Mouse (Mus musculus) Muller cell, postnatal 12 days (primary cell): ENCODE data around the gene Cdhr5.
"Not testable (repeated sequence)": the region's sequence is repeated elsewhere in the genome, so short reads cannot be mapped to it uniquely, and the experiment has no call there.

Source experiments
- DNase-seq: peaks from one replicate; pipeline ENCODE4 v3.0.0-alpha.2; 2015; ENCODE audit errors: inconsistent ontology term

Cdhr5 gene

GRCm38 (mm10) chr7:141277701-141278678 is 1.4 kb upstream of the Cdhr5 start:
- no peak for DNase-seq

DNA sequence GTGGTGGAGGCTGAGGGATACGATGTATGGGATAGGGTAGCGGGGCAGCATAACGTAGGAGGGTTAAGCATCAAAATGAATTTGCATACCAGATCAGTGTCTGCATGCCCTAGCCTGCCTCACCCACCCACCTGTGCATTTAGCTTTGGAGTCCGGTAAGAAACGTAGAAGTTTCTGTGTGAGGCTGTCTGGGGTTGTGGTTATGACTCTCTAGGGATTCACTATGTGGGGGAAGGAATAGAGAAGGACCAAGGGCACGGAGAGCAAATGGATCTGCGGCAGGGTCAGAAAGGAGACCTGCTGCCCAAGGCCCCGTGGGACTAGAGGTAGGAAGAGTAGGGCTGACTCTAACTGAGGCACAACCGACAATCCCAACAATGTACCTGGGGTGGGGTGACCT is 1.2 kb downstream of the Cdhr5 start:
- no peak for DNase-seq

DNA sequence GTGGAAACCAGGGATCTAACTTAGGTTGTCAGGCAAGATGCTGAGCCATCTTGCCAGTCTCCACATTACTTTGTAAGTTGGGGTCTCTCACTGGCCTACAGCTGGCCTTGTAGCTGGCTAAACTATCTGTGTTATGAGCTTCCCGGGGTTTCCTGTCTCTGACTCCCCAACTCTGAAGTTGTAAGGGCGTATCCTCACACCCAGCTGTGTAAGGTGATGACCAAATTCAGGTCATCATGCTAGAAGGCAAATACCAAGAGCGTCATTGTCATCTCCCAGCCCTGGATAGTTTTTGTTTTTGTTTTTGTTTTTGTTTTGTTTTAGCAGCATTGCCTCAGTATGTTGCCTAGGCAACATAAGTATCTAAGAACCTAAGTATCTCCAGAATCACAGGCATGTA is 6.0 kb downstream of the Cdhr5 start:
- no peak for DNase-seq

DNA sequence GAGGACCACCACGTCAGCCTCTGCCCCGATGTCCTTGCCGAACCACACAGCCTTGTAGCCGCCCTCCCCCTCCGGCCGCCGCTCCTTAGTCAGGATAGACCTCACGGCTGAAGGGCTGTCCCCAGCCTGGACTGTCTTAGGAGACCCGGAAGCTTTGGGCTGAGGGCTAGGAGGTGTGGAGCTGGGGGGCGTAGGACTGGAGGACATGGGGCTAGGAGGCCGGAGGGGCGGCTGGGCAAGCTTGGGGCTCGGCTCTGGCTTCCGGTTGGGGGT is 7.4 kb downstream of the Cdhr5 start:
- DNase-seq, result no peak

DNA sequence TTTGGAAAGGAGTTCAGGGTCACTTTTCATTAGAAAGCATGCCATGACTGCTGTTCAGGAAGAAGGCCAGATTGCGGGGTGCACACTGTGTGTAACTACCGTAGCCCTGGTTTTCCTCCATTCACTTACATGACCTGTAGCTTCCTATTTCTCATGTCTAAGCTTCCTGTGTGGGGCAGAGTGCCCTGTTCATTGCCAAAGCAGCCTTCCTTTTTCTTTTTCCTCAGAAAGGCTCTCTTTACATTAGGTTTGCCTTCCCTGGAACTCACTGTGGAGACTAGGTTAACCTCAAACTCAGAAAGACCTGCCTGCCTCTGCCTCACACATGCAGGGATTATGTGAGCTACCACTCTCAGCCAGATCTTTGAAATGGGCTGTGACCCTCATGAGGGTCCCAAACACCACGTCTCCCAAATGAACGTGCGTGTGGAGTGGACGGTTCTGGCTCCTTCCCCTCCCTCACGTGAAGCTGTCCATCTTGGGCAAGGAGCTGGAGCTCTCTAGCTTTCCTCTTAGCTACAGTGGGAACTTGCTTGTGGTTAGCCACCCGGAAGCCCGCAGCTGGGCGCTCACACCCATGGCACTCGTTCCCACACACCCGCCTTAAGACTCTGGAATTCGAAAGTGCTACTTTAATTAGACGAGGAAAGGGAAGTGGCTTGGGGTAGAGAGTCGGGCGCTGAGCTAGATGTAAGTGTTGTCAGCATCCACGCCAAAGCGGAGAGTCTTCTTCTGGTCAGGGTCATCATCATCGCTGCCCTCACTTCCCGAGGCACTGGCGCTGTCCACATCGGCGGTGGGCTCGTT is 7.9 kb downstream of the Cdhr5 start:
- DNase-seq, result no peak

GRCm38 (mm10) chr7:141265739-141266561 is 10.6 kb downstream of the Cdhr5 start, which contains the start of gene Irf7:
TSS of gene Irf7 (minus strand) at chr7:141266481.
- peak; percentile 78 for DNase-seq

DNA sequence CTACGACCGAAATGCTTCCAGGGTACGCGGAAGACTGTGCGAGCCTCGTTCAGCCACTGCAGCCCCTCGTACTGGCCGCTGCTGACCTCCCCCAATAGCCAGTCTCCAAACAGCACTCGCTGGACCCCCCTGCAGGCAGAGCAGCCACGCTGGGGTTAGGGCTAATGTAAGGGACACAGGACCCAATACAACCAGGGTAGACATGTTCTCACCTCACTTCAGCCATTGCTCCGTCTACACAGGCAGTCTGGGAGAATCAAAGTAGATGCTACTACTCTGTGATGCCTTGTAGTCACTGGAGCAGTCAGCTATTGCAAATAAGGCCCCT is 11.2 kb downstream of the Cdhr5 start:
- DNase-seq, result no peak

GRCm38 (mm10) chr7:141264761-141265410 is 11.7 kb downstream of the Cdhr5 start:
- DNase-seq, result peak; percentile 63

DNA sequence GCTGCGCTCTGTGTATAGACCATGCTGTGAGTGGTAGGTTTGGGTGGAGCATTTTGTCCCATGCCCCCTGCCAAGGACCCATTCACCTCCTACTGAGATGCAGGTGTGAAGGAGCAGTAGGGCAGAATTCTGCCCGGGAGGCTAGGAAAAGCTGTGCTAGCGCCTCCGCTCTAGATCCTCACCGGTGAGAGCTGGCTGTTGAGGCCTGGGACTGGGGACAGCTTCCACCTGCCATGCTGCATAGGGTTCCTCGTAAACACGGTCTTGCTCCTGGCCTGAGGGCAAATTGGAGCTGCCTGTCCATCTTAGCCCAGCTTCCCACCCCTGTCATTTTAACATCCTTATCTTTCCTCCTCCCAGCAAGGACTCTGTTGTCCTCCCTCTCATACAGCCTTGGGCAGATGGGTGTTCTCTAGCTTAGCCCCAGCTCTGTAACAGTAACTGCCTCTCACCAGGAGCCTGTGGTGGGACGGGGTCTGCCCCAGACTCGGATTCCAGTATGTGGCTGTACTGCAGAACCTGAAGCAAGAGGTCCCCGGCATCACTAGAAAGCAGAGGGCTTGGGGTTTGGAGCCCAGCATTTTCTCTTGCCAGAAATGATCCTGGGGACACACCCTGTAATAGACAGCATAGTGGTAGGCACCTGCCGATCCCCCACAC is 12.4 kb downstream of the Cdhr5 start:
- no peak for DNase-seq

GRCm38 (mm10) chr7:141263640-141264039 is 12.9 kb downstream of the Cdhr5 start:
- DNase-seq, result no peak

- no peak for DNase-seq
These were observed 15.1 kb downstream of the Cdhr5 start for GRCm38 (mm10) chr7:141261480-141261879.

DNA sequence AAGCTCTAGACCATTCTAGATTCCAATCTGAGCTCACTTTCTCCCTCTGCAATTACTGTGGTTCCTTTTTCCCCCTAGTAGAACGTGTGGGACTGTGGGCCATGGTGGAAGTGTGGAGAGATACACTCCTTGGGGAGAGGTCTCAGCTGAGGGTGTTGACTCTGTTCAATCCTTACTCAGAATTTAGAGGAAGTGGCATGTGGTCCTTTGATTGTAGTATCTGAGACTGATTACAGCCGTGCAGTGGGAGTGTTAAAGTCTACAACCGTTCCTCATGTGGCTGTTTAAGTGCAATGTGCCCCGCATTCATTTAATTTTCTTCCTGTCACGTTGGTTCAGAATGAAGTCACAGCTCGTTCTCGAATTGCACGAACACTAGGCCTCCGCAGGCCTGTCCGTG is 20.4 kb downstream of the Cdhr5 start:
- no peak for DNase-seq

DNA sequence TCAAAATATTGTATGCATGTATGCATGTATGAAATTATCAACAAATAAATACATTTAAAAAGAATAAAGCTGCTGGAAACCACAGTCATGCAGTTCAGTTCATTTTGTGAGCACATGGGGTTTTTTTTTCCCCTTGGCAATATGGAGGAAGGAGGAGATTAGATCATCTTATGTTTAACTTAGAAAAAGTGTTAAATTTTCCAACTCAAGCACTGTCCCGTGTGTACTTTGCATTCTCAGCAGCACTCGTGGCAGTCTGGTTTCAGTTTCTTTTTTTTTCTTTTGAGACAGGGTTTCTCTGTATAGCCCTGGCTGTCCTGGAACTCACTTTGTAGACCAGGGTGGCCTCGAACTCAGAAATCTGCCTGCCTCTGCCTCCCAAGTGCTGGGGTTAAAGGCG is 26.1 kb downstream of the Cdhr5 start:
- DNase-seq, result not testable (repeated sequence)

DNA sequence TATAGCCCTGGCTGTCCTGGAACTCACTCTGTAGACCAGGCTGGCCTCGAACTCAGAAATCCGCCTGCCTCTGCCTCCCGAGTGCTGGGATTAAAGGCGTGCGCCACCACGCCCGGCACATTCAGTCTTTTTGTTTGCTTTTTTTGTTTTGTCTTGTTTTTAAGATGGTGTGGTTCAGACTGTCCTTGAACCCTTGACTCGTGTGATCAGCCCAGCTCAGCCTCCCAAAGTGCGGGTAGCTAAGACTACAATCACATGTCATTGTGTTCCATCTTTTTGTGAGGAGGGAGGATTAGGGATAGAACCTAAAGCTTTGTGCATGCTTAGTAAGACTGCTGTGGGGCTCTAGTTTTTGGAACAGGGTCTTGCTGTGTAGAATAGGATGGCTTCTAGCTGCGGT is 45.0 kb downstream of the Cdhr5 start:
- no peak for DNase-seq

DNA sequence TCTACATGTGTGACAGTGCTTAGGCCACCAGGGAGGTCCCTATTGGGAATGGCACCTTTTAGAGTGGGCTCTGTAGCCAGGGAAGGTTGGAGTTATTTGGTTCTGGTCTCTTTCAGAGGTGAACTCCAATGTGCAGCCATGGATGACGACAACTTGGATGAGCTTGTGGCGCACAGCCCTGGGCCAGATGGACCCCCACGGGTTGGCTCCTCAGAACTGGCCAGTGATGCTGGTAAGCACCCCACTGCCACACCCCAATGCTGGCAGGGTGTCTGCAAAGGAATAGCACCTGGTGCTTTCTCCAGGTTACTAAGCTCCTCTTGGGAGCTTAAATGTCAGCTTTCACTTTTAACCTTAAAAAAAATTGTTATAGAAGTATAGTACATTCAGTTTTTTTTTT is 45.5 kb downstream of the Cdhr5 start:
- no peak for DNase-seq

- DNase-seq, result peak; percentile 35
These were observed 46.0 kb downstream of the Cdhr5 start for GRCm38 (mm10) chr7:141230570-141230969.

- no peak for DNase-seq
These were observed 46.9 kb downstream of the Cdhr5 start for GRCm38 (mm10) chr7:141229702-141230101.

GRCm38 (mm10) chr7:141228279-141229067 is 48.1 kb downstream of the Cdhr5 start, which contains the start of gene Phrf1:
TSS of gene Phrf1 (plus strand) at chr7:141228784.
- DNase-seq, result peak; percentile 93

DNA sequence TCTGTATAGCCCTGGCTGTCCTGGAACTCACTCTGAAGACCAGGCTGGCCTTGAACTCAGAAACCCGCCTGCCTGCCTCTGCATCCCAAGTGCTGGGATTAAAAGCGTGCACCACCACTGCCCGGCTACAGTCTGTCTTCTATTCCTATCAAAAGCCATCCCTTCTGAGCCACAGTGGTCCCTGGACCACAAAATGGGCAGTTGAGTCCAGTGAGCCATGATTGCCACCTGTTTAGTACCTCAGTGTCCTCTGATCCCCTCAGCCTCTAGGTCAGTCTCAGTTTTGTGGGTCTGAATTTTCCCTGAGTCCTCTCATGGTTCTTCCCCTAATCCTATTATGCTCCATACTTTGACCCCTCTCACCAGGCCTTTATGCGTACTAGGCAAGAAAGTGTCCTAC is 48.8 kb downstream of the Cdhr5 start:
- DNase-seq, result no peak

DNA sequence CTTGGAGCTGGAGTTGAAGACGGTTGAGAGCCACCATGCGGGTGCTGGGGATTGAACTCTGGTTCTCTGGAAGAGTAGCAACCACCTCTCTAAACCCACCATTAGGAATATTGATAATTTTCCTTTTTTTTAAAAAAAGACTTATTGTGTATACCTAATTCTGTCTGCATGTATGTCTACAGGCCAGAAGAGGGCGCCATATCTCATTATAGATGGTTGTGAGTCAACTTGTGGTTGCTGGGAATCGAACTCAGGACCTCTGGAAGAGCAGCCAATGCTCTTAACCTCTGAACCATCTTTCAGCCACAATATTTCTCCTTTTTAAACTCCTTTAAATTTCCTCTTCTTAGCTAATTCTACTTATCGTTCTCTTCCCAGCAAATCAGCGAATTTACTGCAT is 50.1 kb downstream of the Cdhr5 start:
- DNase-seq, result no peak
